In genomic region chr11:62646495-62646843, GRCm38 (mm10) we compare ENCODE assay signal across 8 mouse cellular contexts. TPM values are rescaled to one million over a fixed set of nuclear protein-coding genes. Genes with fewer than 3 reads are reported as not detected.
DNase-seq lines count a peak whose midpoint lies in the region; ATAC-seq and TF ChIP-seq lines count a peak whose summit lies in the region.

No protein-coding gene starts in this region.

- H3K27me3 ChIP-seq in heart, embryonic 14.5 days (ENCODE audit: control insufficient read depth, insufficient read depth, low read length), result no peaks in the 10 kb centered on the region
- no peaks in the 10 kb centered on the region for H3K27me3 ChIP-seq in MEL (ENCODE audit: control insufficient read depth in 1 of 2, insufficient read depth in 2 of 2, low read length in 2 of 2)
- no peaks in the 10 kb centered on the region for H3K27me3 ChIP-seq in hindbrain, embryonic 12.5 days
- 0 out of 2 replicates have a peak, but pooled peaks cover 3% of the 10 kb centered on the region for H3K27me3 ChIP-seq in midbrain, embryonic 10.5 days (ENCODE audit: low read depth, poor library complexity, severe bottlenecking)

- WGBS in heart, embryonic 14.5 days, result 12% methylated on average over 4 of the region's 4 CpGs
- WGBS in hindbrain, embryonic 12.5 days, result 47% methylated on average over 4 of the region's 4 CpGs
- 68% methylated on average over 4 of the region's 4 CpGs for WGBS in midbrain, embryonic 10.5 days

- intact Hi-C loops in left cerebral cortex, postnatal 36 days (cut with DNase I), result no loop called here

- H3K4me1 ChIP-seq in heart, embryonic 14.5 days (ENCODE audit: control insufficient read depth in 2 of 2, insufficient read depth in 2 of 2, low read length in 2 of 2), result peaks cover 46 to 73% of the 10 kb centered on the region in 2 experiments
- H3K4me1 ChIP-seq in MEL (ENCODE audit: control insufficient read depth in 1 of 2, insufficient read depth in 2 of 2, low read length in 2 of 2), result peaks cover 20 to 37% of the 10 kb centered on the region in 2 experiments
- peaks cover 55% of the 10 kb centered on the region for H3K4me1 ChIP-seq in hindbrain, embryonic 12.5 days
- H3K4me1 ChIP-seq in midbrain, embryonic 10.5 days, result peaks cover 77% of the 10 kb centered on the region

- no peak for DNase-seq in heart, adult 8-10 months (ENCODE audit: low spot score)
- DNase-seq in MEL (ENCODE audit: low read depth, low spot score), result no peak
- no peak for DNase-seq in midbrain, embryonic 10.5 days (ENCODE audit: low spot score)
- DNase-seq in urinary bladder, postnatal 25 days (ENCODE audit: low spot score), result no peak
- DNase-seq in left cerebral cortex, postnatal 36 days (ENCODE audit: low spot score in 2 of 2), result no peak
- no peak for DNase-seq in frontal cortex, adult 2 months (ENCODE audit: extremely low spot score in 1 of 2, low spot score in 1 of 2)

- H3K27ac ChIP-seq in heart, embryonic 14.5 days (replicated peaks in 1 of 2; ENCODE audit: control insufficient read depth in 1 of 2, insufficient read depth in 1 of 2, low read depth in 2 of 2, low read length in 2 of 2), result peak overlapping the region; percentile 71 to 95
- H3K27ac ChIP-seq in MEL (ENCODE audit: control insufficient read depth, low read depth, low read length), result peak overlapping the region; percentile 59
- H3K27ac ChIP-seq in hindbrain, embryonic 12.5 days, result peak overlapping the region; percentile 66
- H3K27ac ChIP-seq in midbrain, embryonic 10.5 days (replicated peaks), result no peak overlapping the region; the same call in 1 of the 2 replicates

- peaks cover 8% of the 10 kb centered on the region; the same call in 1 of the 2 replicates for H3K36me3 ChIP-seq in heart, embryonic 14.5 days (ENCODE audit: control insufficient read depth, insufficient read depth, low read length)
- peaks cover 0 to 28% of the 10 kb centered on the region in 2 experiments; a peak in 3 of 4 replicates for H3K36me3 ChIP-seq in MEL (ENCODE audit: control insufficient read depth in 1 of 2, insufficient read depth in 2 of 2, low read length in 2 of 2)
- no peaks in the 10 kb centered on the region for H3K36me3 ChIP-seq in hindbrain, embryonic 12.5 days
- H3K36me3 ChIP-seq in midbrain, embryonic 10.5 days, result peaks cover 18% of the 10 kb centered on the region

- ATAC-seq in heart, embryonic 14.5 days (ENCODE audit: insufficient number of reproducible peaks, insufficient read depth, low FRiP score, low read depth), result no peak
- ATAC-seq in hindbrain, embryonic 12.5 days (ENCODE audit: low FRiP score), result no peak

- H3K9ac ChIP-seq in heart, embryonic 14.5 days (ENCODE audit: low read length), result peak overlapping the region; percentile 91
- peak overlapping the region; percentile 23 for H3K9ac ChIP-seq in MEL (ENCODE audit: control insufficient read depth, low read depth, low read length, poor library complexity, severe bottlenecking)
- peak overlapping the region; percentile 40; the same call in 1 of the 2 replicates for H3K9ac ChIP-seq in hindbrain, embryonic 12.5 days

- peak overlapping the region; percentile 81 to 84 for H3K4me3 ChIP-seq in heart, embryonic 14.5 days (ENCODE audit: control insufficient read depth in 1 of 2, insufficient read depth in 1 of 2, low read depth in 1 of 2, low read length in 2 of 2)
- H3K4me3 ChIP-seq in MEL (ENCODE audit: control insufficient read depth in 1 of 2, insufficient read depth in 1 of 2, low read depth in 2 of 2, low read length in 2 of 2), result peak overlapping the region; percentile 14 to 87
- H3K4me3 ChIP-seq in hindbrain, embryonic 12.5 days, result peak overlapping the region; percentile 69
- H3K4me3 ChIP-seq in midbrain, embryonic 10.5 days, result peak overlapping the region; percentile 83

- TF ChIP-seq EP300 in MEL (IDR thresholded peaks at IDR 0.05; ENCODE audit: low read depth in 1 of 2, low read length in 2 of 2), result no peak

- peak overlapping the region; percentile 73 for H3K4me2 ChIP-seq in heart, embryonic 14.5 days (ENCODE audit: low read length)
- H3K4me2 ChIP-seq in hindbrain, embryonic 12.5 days (replicated peaks), result peak overlapping the region; percentile 88

- no peaks in the 10 kb centered on the region for H3K9me3 ChIP-seq in heart, embryonic 14.5 days (ENCODE audit: control insufficient read depth, low read length)
- no peaks in the 10 kb centered on the region for H3K9me3 ChIP-seq in MEL (replicated peaks; ENCODE audit: insufficient read depth, low read length)
- H3K9me3 ChIP-seq in hindbrain, embryonic 12.5 days (replicated peaks), result no peaks in the 10 kb centered on the region
- H3K9me3 ChIP-seq in midbrain, embryonic 10.5 days (replicated peaks), result no peaks in the 10 kb centered on the region

- no peak for TF ChIP-seq RAD21 in MEL (IDR thresholded peaks at IDR 0.05; ENCODE audit: low read depth, low read length)

- H3K79me2 ChIP-seq in MEL (ENCODE audit: control insufficient read depth, insufficient read depth, low read length, poor library complexity), result peaks cover 7% of the 10 kb centered on the region

- TF ChIP-seq CTCF in MEL (IDR thresholded peaks at IDR 0.05 in 2 of 3, conservative IDR thresholded peaks at IDR 0.05 in 1 of 3; ENCODE audit: control insufficient read depth in 1 of 3, insufficient read depth in 1 of 3, low read depth in 2 of 3, low read length in 3 of 3, poor library complexity in 1 of 3, severe bottlenecking in 1 of 3), result no peak

- no peak; a peak in 1 of 4 replicates for TF ChIP-seq POLR2A in MEL (IDR thresholded peaks at IDR 0.05; ENCODE audit: control insufficient read depth in 1 of 2, insufficient read depth in 1 of 2, low read depth in 1 of 2, low read length in 2 of 2, poor library complexity in 1 of 2)

TF ChIP-seq in MEL, 35 proteins besides CTCF, POLR2A, EP300 and RAD21:
- TF ChIP-seq USF2 (IDR thresholded peaks at IDR 0.05; ENCODE audit: borderline replicate concordance in 1 of 2, insufficient read depth in 1 of 2, low read depth in 1 of 2, low read length in 2 of 2) (no peak), SMC3 (IDR thresholded peaks at IDR 0.05; ENCODE audit: low read depth, low read length) (no peak), MYC (IDR thresholded peaks at IDR 0.05; ENCODE audit: low read depth, low read length) (peak; percentile 64; the same call in 1 of the 2 replicates), JUND (IDR thresholded peaks at IDR 0.05; ENCODE audit: low read depth, low read length) (peak; percentile 35; the same call in 1 of the 2 replicates), USF1 (IDR thresholded peaks at IDR 0.05; ENCODE audit: low read depth, low read length) (no peak), TBP (IDR thresholded peaks at IDR 0.05; ENCODE audit: low read depth, low read length) (0 out of 2 replicates have a peak, but pooled peaks have one; percentile 23), MEF2A (IDR thresholded peaks at IDR 0.05; ENCODE audit: extremely low read depth, insufficient replicate concordance, low read depth, low read length, poor library complexity, severe bottlenecking) (no peak), NRF1 (IDR thresholded peaks at IDR 0.05; ENCODE audit: insufficient read depth, low read depth, low read length, poor library complexity, severe bottlenecking) (no peak), ELF1 (IDR thresholded peaks at IDR 0.05; ENCODE audit: low read depth, low read length) (0 out of 2 replicates have a peak, but pooled peaks have one; percentile 55), ZNF384 (IDR thresholded peaks at IDR 0.05; ENCODE audit: low read depth, low read length) (no peak), E2F4 (IDR thresholded peaks at IDR 0.05; ENCODE audit: borderline replicate concordance, low read depth, low read length) (no peak), UBTF (IDR thresholded peaks at IDR 0.05; ENCODE audit: borderline replicate concordance, insufficient read depth, low read depth, low read length) (no peak), BHLHE40 (IDR thresholded peaks at IDR 0.05; ENCODE audit: borderline replicate concordance, low read depth, low read length) (0 out of 2 replicates have a peak, but pooled peaks have one; percentile 30), SIN3A (IDR thresholded peaks at IDR 0.05; ENCODE audit: low read length) (peak; percentile 52), MXI1 (IDR thresholded peaks at IDR 0.05; ENCODE audit: low read depth, low read length) (peak; percentile 6; the same call in 1 of the 2 replicates), POLR2AphosphoS5 (IDR thresholded peaks at IDR 0.05; ENCODE audit: borderline replicate concordance, low read depth, low read length) (no peak)
TF ChIP-seq in MEL: peak in this region for 7.

RNA-seq across cellular contexts. Expression of gene Lrrc75a, which starts 1.9 kb away (rescaled TPM):
- polyA plus RNA-seq in heart, embryonic 14.5 days (2014; fragmentation: Nextera tagmentation; extraction: Ambion mirVana), result 19.4 and 21.2 TPM in 2 replicates
- 1 to 10 TPM; 3.1 to 4.5 (median 3.7) TPM for total RNA-seq in heart, adult 8-10 months (2022)
- 6.0 and 7.0 TPM in 2 replicates for total RNA-seq in MEL (2012; rRNA removed)
- polyA plus RNA-seq in MEL (2012; ENCODE audit: insufficient read depth in 1 of 2, insufficient read length in 2 of 2, low read depth in 1 of 2, low replicate concordance in 2 of 2, missing spikeins in 1 of 2), result 1 to 10 TPM in 1 of 2 experiments, not detected in 1; 8.9 TPM
- polyA plus RNA-seq in hindbrain, embryonic 12.5 days (2016; fragmentation: Nextera tagmentation; extraction: Ambion mirVana), result 18.0 and 19.1 TPM in 2 replicates
- 10.6 and 10.8 TPM in 2 replicates for polyA plus RNA-seq in midbrain, embryonic 10.5 days (2016; fragmentation: Nextera tagmentation; extraction: Ambion mirVana)
- total RNA-seq in left cerebral cortex, postnatal 36 days (2021), result 10 to 100 TPM; 18.7 to 21.8 TPM
- 19.9 and 23.7 TPM in 2 replicates for polyA plus RNA-seq in frontal cortex, adult 2 months (2012; rRNA removed)

RNA-seq across cellular contexts. Expression of gene Mmgt2, which starts 2.0 kb away (rescaled TPM):
- polyA plus RNA-seq in heart, embryonic 14.5 days (2014; fragmentation: Nextera tagmentation; extraction: Ambion mirVana), result 55.9 and 56.7 TPM in 2 replicates
- total RNA-seq in heart, adult 8-10 months (2022), result 1 to 10 TPM; 5.1 to 5.9 (median 5.7) TPM
- 21.8 and 24.1 TPM in 2 replicates for total RNA-seq in MEL (2012; rRNA removed)
- polyA plus RNA-seq in MEL (2012; ENCODE audit: insufficient read depth in 1 of 2, insufficient read length in 2 of 2, low read depth in 1 of 2, low replicate concordance in 2 of 2, missing spikeins in 1 of 2), result 10 to 100 TPM in 1 of 2 experiments, not detected in 1; 51.9 TPM
- polyA plus RNA-seq in hindbrain, embryonic 12.5 days (2016; fragmentation: Nextera tagmentation; extraction: Ambion mirVana), result 34.5 and 38.7 TPM in 2 replicates
- 38.7 and 40.9 TPM in 2 replicates for polyA plus RNA-seq in midbrain, embryonic 10.5 days (2016; fragmentation: Nextera tagmentation; extraction: Ambion mirVana)
- total RNA-seq in left cerebral cortex, postnatal 36 days (2021), result 10 to 100 TPM; 20.2 to 27.0 TPM
- polyA plus RNA-seq in frontal cortex, adult 2 months (2012; rRNA removed), result 44.4 TPM in 2 replicates

Comparison
In these comparisons a context has a peak if more than half of its experiments do, and no peak if none do; other contexts are left out.
1. H3K9ac ChIP-seq: peak in every context shown above with its lines; median percentile 91 in heart, embryonic 14.5 days; 40 in hindbrain, embryonic 12.5 days; 23 in MEL.